Mouse (Mus musculus): ENCODE data around the gene Ap1g1. TPM values are rescaled to one million over a fixed set of nuclear protein-coding genes. Genes with fewer than 3 reads are reported as not detected.
"Not testable (repeated sequence)": the region's sequence is repeated elsewhere in the genome, so short reads cannot be mapped to it uniquely, and the experiment has no call there.

The Ap1g1 gene
- total and polyA plus RNA-seq, 2 experiments = 28.2 to 54.8 TPM

DNA sequence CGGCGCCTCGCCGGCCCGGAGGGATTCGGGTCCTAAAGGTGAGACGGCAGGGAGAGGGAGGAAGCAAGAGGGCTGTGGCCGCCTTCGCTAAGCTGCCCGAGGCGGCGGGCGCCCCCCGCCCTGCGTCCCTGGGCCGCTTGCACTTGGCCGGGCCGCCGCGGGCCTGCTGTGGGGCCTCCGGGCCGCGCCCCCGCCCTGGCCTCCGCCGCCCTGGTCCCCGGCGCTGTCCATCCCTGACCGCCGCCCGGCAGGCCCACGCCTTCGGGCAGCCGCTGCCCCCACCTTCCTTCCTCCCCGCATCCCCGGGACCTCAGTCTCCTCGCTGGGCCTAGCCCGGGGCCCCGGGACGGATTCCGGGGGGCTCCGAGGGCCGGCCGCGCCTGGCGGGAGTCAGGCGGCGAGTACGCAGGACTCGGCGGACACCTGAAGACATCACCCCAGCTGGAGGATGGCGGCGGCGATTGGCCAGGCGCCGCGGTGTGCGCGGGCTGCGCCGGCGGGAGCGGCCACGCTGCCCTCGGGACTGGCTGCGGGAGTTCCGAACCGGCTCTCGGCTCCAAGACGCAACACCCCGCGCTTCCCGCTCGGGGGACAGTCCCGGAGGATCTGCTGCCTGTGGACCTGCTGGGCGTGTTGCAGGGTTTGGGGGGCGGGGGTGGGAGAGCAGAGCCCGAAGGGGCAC is 90.5 kb downstream of the Ap1g1 start:
- H3K4me3 ChIP-seq (ENCODE audit: insufficient read depth, low read depth, low read length) = peak overlapping the region; percentile 99
- H3K9ac ChIP-seq (ENCODE audit: low read depth, low read length) = peak overlapping the region; percentile 98
- H3K36me3 ChIP-seq (ENCODE audit: control insufficient read depth, insufficient read depth, low read length) = no peaks in the 10 kb centered on the region; the same call in 1 of the 2 replicates
- no peaks in the 10 kb centered on the region for H3K27me3 ChIP-seq (ENCODE audit: control insufficient read depth, insufficient read depth, low read length)
- H3K27ac ChIP-seq (replicated peaks; ENCODE audit: insufficient read depth, low read depth, low read length) = peak overlapping the region; percentile 53; the same call in 1 of the 2 replicates
- peaks cover 10% of the 10 kb centered on the region for H3K79me2 ChIP-seq (ENCODE audit: control insufficient read depth, insufficient read depth, low read length)
- H3K4me1 ChIP-seq (ENCODE audit: control insufficient read depth, insufficient read depth, low read length) = peaks cover 7% of the 10 kb centered on the region
- TF ChIP-seq POLR2A (IDR thresholded peaks at IDR 0.05; ENCODE audit: extremely low read depth, insufficient read depth, low read length) = no peak
- under 1% methylated on average over 65 of the region's 78 CpGs for WGBS
- DNase-seq (ENCODE audit: extremely low read depth, low read depth, low spot score) = no peak

DNA sequence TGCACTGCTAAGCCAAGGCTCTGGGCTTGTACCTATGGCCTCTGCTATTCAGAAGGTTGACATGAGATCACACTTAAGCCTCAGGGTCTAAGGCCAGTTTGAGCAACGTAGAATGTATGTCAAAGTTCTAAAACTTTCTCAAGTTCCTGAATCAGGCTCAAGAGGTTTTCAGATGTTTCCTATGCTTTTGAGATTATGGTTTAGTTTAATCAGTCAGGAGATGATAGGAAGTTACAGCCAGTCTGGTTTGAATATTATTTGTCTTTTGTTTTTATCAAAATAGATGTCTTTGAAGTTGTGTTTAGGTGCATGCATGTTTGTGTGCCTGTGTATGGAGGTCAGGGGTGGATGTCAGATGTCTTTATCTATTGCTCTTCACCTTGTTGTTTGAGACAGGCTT is 92.7 kb downstream of the Ap1g1 start:
- peaks cover 4% of the 10 kb centered on the region; the same call in 1 of the 2 replicates for H3K4me1 ChIP-seq (ENCODE audit: control insufficient read depth, insufficient read depth, low read length)
- TF ChIP-seq POLR2A (IDR thresholded peaks at IDR 0.05; ENCODE audit: extremely low read depth, insufficient read depth, low read length) (no peak), CTCF (IDR thresholded peaks at IDR 0.05; ENCODE audit: low read depth, low read length) (no peak)
- no peaks in the 10 kb centered on the region for H3K36me3 ChIP-seq (ENCODE audit: control insufficient read depth, insufficient read depth, low read length)
- H3K4me3 ChIP-seq (ENCODE audit: insufficient read depth, low read depth, low read length) = no peak overlapping the region
- H3K79me2 ChIP-seq (ENCODE audit: control insufficient read depth, insufficient read depth, low read length) = peaks cover 10% of the 10 kb centered on the region
- H3K27ac ChIP-seq (replicated peaks; ENCODE audit: insufficient read depth, low read depth, low read length) = no peak overlapping the region
- no peaks in the 10 kb centered on the region for H3K27me3 ChIP-seq (ENCODE audit: control insufficient read depth, insufficient read depth, low read length)
- no peak overlapping the region for H3K9ac ChIP-seq (ENCODE audit: low read depth, low read length)
- WGBS = 61% methylated on average over 1 of the region's 1 CpGs
- no peak for DNase-seq (ENCODE audit: extremely low read depth, low read depth, low spot score)

DNA sequence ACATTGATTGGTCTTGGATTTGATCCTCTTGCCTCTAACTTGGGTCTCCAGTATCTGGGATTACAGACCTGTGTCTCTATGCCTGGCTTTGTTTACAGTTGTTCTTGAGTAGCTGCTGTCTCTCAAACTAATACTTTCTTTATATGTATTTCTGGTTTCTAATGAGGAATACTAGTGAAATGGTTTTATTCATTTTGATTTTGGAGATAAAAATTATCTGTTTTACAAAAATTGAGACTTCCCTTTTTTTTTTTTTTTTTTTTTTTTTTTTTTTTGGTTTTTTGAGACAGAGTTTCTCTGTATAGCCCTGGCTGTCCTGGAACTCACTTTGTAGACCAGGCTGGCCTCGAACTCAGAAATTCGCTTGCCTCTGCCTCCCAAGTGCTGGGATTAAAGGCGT is 95.4 kb downstream of the Ap1g1 start:
- not testable (repeated sequence) for DNase-seq (ENCODE audit: extremely low read depth, low read depth, low spot score); H3K36me3 ChIP-seq (ENCODE audit: control insufficient read depth, insufficient read depth, low read length); H3K9ac ChIP-seq (ENCODE audit: low read depth, low read length); H3K79me2 ChIP-seq (ENCODE audit: control insufficient read depth, insufficient read depth, low read length); H3K27ac ChIP-seq (replicated peaks; ENCODE audit: insufficient read depth, low read depth, low read length); H3K27me3 ChIP-seq (ENCODE audit: control insufficient read depth, insufficient read depth, low read length); H3K4me3 ChIP-seq (ENCODE audit: insufficient read depth, low read depth, low read length); H3K4me1 ChIP-seq (ENCODE audit: control insufficient read depth, insufficient read depth, low read length)
- 94% methylated on average over 3 of the region's 3 CpGs for WGBS

DNA sequence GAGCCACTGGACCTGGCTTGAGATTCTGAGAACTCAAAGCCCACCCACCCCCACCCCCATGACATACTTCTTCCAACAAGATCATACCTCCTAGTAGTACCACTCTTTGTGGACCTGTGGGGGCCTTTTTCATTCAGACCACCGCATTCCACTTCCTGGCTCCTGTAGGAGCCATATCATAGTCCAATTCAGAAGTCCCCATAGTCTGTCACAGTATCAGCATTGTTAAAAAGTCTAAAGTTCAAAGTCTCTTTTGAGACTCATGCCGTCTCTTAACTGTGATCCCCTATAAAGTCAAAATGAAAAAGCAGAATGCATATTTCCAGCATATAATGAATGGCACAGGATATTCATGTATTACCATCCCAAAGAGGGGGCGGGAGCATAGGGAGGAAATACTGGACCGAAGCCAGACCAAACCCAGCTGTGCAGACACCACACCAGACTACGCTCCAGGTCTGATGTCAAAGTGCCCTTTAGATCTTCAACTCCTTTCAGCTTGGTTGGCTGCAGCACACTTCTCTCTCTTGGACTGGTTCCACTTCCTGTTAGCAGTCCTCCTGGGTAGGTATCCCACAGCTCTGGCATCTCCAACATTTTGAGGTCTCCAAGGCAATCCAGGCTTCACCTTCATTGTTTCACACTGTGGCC is 101.8 kb downstream of the Ap1g1 start:
- Histone ChIP-seq H3K27ac (replicated peaks; ENCODE audit: insufficient read depth, low read depth, low read length) (no peak overlapping the region), H3K9ac (ENCODE audit: low read depth, low read length) (no peak overlapping the region), H3K27me3 (ENCODE audit: control insufficient read depth, insufficient read depth, low read length) (no peaks in the 10 kb centered on the region), H3K79me2 (ENCODE audit: control insufficient read depth, insufficient read depth, low read length) (no peaks in the 10 kb centered on the region; the same call in 1 of the 2 replicates), H3K36me3 (ENCODE audit: control insufficient read depth, insufficient read depth, low read length) (peaks cover 6% of the 10 kb centered on the region), H3K4me3 (ENCODE audit: insufficient read depth, low read depth, low read length) (no peak overlapping the region), H3K4me1 (ENCODE audit: control insufficient read depth, insufficient read depth, low read length) (no peaks in the 10 kb centered on the region)
- TF ChIP-seq POLR2A (IDR thresholded peaks at IDR 0.05; ENCODE audit: extremely low read depth, insufficient read depth, low read length) (no peak), CTCF (IDR thresholded peaks at IDR 0.05; ENCODE audit: low read depth, low read length) (no peak)
- DNase-seq (ENCODE audit: extremely low read depth, low read depth, low spot score) = no peak
- WGBS = 60% methylated on average over 5 of the region's 5 CpGs

DNA sequence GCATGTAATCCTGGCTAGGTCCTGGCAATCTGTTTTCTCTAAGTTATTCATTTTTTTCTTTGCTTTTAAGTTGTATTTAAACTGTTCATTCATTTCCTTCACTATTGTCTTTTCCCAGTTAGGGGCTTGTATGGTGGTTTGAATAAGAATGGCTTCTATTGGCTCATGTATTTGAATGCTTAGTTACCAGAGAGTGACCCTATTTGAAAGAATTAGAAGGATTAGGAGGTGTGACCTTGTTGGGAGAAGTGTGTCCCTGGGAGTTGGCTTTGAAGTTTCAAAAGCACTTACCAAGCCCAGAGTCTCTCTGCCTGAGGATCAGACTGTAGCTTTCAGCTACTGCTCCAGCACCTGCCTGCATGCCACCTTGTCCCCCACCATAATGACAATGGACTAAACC is 106.9 kb downstream of the Ap1g1 start:
- Histone ChIP-seq H3K36me3 (ENCODE audit: control insufficient read depth, insufficient read depth, low read length) (peaks cover 2% of the 10 kb centered on the region), H3K79me2 (ENCODE audit: control insufficient read depth, insufficient read depth, low read length) (no peaks in the 10 kb centered on the region), H3K27me3 (ENCODE audit: control insufficient read depth, insufficient read depth, low read length) (no peaks in the 10 kb centered on the region), H3K4me1 (ENCODE audit: control insufficient read depth, insufficient read depth, low read length) (no peaks in the 10 kb centered on the region), H3K9ac (ENCODE audit: low read depth, low read length) (no peak overlapping the region), H3K4me3 (ENCODE audit: insufficient read depth, low read depth, low read length) (no peak overlapping the region), H3K27ac (replicated peaks; ENCODE audit: insufficient read depth, low read depth, low read length) (no peak overlapping the region)
- no peak for DNase-seq (ENCODE audit: extremely low read depth, low read depth, low spot score)
- TF ChIP-seq CTCF (IDR thresholded peaks at IDR 0.05; ENCODE audit: low read depth, low read length) = no peak
- TF ChIP-seq POLR2A (IDR thresholded peaks at IDR 0.05; ENCODE audit: extremely low read depth, insufficient read depth, low read length) = no peak

DNA sequence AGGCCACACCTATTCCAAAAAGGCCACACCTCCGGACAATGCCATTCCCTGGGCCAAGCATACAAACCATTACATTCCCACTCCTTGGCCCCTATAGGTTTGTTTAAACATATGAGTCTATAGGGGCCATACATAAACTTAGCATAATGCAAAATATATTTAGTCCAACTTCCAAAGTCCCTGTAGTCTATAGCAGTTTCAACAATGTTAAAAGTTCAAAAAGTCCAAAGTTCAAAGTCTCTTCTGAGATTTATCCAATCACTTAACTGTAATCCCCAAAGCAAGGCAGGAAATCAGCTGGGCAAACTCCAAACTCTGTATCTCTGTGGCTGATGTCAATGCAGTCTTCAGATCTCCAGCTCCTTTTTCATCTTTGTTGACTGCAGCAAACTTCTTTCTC is 110.9 kb downstream of the Ap1g1 start:
- no peak for TF ChIP-seq POLR2A (IDR thresholded peaks at IDR 0.05; ENCODE audit: extremely low read depth, insufficient read depth, low read length)
- TF ChIP-seq CTCF (IDR thresholded peaks at IDR 0.05; ENCODE audit: low read depth, low read length) = no peak
- no peak overlapping the region for H3K9ac ChIP-seq (ENCODE audit: low read depth, low read length)
- peak; percentile 11 for DNase-seq (ENCODE audit: extremely low read depth, low read depth, low spot score)
- H3K4me1 ChIP-seq (ENCODE audit: control insufficient read depth, insufficient read depth, low read length) = no peaks in the 10 kb centered on the region
- H3K27me3 ChIP-seq (ENCODE audit: control insufficient read depth, insufficient read depth, low read length) = no peaks in the 10 kb centered on the region
- H3K27ac ChIP-seq (replicated peaks; ENCODE audit: insufficient read depth, low read depth, low read length) = no peak overlapping the region
- no peaks in the 10 kb centered on the region for H3K79me2 ChIP-seq (ENCODE audit: control insufficient read depth, insufficient read depth, low read length)
- WGBS = 85% methylated on average over 1 of the region's 1 CpGs
- no peak overlapping the region for H3K4me3 ChIP-seq (ENCODE audit: insufficient read depth, low read depth, low read length)
- H3K36me3 ChIP-seq (ENCODE audit: control insufficient read depth, insufficient read depth, low read length) = peaks cover 3% of the 10 kb centered on the region; the same call in 1 of the 2 replicates

Data from liver, adult 2 months (tissue).